Mouse (Mus musculus): ENCODE results near the gene Slc35e4. TPM values are rescaled to one million over a fixed set of nuclear protein-coding genes. Genes with fewer than 3 reads are reported as not detected.
A peak's percentile ranks its signal among the peaks of the same experiment; 100 is the strongest.
"Not testable (repeated sequence)": the region's sequence is repeated elsewhere in the genome, so short reads cannot be mapped to it uniquely, and the experiment has no call there.

Gene Slc35e4
- polyA plus RNA-seq (2015; fragmentation: Nextera tagmentation; extraction: Ambion mirVana), result 0.87 and 0.99 TPM in 2 replicates

DNA sequence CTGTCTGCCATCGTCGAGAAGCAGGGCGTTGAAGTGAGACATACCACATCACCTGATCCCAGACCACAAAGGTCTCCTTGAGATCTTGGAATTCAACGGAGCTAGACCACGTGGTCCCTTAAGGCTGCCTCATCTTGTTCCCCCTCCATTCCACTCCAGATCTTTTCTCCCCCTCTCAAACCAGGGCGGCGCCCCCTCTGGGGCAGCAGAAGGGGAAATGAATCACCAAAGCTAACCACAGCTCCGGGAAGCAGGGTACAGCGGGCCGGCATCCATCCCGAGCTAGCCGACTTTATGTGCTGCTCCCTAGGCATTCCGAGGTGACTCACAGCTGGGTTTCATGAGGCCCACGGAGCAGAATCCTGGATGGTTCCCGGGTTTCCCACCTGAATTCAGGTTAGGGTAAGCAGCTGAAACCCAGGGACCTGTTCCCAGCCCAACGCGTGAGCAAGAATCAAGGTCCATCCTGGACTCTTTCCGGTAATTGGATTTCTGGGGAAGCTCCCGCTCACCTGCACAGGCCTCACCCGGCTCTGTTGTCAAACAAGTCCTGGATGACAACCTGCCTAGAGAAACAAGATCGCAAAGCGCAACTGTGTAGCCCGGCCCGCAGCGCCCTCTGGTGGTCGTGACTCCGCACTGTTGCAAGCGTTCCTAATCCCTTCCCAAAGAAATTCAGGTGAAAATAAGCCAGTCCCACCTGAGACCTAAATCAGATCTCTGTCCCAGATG lies at the start of gene Slc35e4:
Gene Slc35e4, minus strand, starts transcription at position 556 of the 732 bp plus-strand sequence.
- DNase-seq (ENCODE audit: low spot score), result peak; percentile 70

DNA sequence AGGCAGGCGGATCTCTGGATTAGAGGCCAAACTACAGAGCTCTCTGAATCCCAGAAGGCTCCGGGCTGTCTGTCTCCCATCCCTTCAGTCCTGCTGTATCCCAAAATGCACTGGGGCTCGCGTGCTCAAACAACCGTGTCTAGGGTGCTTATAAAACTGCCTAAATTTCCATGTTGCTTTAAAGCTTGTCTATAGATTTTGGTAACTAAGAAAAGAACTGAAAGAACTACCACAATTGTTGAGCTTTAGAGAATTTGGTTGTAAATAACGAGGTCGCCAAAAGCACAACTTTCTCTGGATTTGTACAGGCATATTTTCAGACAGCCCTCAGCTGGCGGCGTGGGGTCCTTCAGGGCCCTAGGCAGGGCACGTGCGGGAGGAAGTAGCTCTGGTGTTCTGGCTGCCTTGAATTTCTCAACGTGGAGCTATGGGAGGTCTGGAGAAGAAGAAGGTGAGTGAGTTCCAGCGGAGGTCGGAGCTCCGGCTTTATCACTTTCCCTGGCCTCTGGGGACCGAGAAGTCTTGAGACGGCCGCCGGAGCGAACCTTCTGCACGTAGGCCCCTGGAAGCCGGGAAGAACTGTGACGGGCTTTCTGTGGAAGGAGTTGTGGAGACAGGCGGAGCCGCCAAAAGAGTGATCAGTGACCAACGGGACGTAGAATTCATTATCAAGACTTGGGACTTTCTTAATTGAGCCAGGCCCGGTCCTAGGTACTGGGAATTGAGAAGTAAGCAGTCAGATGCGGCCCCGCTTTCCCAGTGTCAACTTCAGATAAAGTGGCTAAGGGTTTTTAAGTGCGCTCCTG lies 49.3 kb upstream of the Slc35e4 start, which contains the start of gene Pes1:
Gene Pes1, plus strand, starts transcription at position 366 of the 806 bp plus-strand sequence.
- DNase-seq (ENCODE audit: low spot score), result peak; percentile 90

DNA sequence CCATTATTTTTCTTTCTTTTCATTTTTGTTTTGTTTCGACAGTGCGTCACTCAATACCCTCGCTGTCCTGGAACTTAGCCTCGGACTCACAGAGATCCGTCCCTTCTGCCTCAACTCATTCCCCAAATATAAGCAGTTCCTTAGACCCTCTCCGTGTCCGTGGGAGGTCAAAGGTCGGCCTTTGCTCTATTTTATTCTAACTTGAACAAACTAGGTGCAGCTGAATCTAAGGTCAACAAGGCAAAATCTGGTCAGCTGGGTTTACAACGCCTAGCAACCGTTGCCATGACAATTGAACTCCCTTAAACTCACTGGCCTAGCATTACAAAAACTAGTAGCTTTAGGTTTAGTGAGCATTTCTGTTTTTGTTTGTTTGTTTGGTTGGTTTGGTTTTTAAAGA lies 48.7 kb upstream of the Slc35e4 start:
- no peak for DNase-seq (ENCODE audit: low spot score)

DNA sequence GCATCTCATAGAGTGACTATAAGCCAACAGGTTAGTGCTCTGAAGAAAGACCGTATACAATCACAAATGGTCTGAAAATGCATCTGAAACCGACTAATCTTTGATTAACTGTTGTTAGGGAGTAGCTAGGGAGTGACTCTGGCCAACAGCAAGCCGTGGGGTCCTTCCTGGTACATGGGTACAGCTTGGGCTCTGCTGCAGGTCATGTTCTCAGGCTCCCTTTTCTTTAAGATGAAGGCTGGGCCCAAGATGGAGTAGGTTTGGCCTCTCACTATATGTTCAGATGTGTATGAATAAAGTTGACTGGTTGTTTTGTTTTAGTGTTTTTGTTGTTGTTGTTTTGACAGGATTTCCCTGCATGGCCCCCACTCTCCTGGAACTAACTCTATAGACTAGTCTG lies 47.3 kb upstream of the Slc35e4 start:
- DNase-seq (ENCODE audit: low spot score), result no peak

DNA sequence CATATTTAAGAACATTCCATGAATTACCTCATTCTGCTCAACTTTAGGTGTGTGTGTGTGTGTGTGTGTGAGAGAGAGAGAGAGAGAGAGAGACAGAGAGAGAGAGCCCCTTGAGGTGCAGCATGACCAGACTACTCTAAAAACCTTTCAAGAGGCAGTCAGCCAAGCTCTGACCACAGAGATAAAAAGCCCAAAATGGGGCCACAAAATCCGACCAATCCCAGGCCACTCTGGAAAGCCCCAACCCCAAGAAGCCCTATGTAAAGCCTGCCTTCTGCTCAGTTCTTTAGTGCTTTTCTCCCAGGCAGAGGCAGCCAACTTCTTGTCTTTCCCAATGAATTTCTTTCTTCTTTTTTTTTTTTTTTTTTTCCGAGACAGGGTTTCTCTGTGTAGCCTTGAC lies 46.4 kb upstream of the Slc35e4 start:
- no peak for DNase-seq (ENCODE audit: low spot score)

DNA sequence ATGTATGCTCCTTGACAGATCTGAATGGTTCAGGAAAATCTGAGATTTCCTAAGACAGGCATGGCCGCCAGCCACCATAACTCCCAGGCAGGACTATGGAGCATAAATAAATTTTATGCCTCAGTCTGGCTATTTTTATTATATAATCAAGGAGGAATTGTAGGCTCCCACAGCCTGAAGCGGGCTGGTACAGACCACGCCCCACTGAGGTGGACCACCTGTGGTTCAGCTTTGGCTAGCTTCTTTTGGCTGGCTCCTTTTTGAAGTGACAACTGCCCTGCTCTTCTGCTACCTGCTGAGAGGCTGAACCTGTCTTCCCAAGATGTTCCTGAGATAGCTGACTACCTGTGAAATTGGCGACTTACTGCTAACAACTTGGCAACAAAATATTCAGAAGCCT lies 40.9 kb upstream of the Slc35e4 start:
- not testable (repeated sequence) for DNase-seq (ENCODE audit: low spot score)

DNA sequence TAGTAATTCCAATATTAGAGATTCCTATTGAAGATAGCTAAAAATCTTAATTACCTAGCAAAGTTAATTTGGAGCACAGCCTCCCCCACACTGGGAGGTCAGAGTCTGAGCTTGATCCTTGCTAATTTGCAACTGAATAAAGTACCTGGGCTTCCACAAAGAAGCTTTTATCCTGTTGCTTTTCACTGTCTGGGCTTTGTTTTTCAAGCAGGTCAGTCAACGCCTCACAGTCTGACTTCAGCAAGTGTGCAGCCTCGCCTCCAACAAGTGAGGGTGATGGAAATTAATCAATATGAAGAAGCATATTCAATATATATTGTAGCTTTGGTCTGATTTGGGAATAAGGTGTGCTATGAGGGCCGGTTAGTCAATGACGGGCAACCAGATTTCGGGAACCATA lies 40.4 kb upstream of the Slc35e4 start:
- not testable (repeated sequence) for DNase-seq (ENCODE audit: low spot score)

DNA sequence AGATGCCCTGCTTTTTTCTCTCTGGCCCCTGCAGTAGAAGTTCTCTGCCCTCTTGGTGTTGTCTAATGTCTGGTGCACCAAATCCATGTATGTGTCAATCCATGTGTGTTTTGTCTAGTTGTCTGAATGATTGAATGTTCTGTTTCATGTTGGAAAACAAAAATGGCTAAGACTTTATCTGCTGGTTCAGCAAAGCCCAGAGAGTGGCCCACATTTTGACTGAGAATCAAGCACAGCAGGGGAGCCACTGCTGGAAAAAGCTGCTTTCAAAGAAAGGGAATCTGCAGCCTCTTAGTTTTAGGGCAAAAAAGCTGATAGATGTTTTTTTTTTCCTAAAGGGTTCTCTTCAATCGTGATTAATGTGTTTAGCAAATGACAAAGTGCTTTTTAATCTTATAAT lies 31.9 kb upstream of the Slc35e4 start:
- no peak for DNase-seq (ENCODE audit: low spot score)

DNA sequence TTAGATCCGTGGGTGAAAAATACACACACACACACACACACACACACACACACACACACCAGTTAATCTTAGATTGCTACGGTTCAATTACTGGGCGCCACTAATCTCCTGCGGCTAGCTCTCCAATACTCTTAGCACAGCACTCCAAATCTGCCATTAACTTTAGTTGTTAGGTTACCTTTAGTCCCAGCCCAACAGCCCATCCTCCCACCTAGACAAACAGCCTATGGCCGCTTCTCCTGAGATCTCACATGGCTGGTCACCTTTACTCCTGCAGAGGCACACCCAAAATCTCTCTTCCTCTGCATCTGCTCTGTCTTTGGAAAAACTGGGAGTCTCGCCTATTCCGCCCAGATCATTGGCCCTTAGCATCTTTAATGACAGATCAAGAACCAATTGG lies 26.9 kb upstream of the Slc35e4 start:
- DNase-seq (ENCODE audit: low spot score), result no peak

DNA sequence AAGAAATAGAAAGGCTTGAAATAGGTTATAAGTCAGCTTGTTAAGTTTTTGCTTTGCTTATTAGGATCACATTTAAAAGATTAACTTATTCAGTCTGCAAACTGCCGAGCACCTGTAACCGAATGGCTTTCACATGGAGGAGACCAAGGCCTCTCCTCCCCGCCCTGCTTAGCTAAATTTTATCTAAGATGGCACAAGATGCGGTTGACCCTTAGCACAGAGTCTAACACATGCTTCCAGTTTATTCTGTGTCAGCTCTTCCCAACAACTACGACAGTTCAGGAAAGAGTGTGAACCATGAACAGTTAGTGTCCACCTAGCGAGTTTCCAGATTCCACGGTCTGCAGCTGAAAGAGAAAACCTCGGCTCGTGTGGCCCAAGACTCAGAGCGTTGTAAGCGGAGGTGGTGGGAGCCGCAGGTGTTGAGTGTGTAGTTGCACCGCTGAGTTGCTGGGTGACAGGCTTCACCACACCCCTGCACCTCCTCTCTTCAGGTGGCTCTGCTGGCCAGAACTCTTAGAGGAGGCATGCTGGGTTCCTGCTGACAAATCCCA lies 22.9 kb upstream of the Slc35e4 start:
- DNase-seq (ENCODE audit: low spot score), result no peak

DNA sequence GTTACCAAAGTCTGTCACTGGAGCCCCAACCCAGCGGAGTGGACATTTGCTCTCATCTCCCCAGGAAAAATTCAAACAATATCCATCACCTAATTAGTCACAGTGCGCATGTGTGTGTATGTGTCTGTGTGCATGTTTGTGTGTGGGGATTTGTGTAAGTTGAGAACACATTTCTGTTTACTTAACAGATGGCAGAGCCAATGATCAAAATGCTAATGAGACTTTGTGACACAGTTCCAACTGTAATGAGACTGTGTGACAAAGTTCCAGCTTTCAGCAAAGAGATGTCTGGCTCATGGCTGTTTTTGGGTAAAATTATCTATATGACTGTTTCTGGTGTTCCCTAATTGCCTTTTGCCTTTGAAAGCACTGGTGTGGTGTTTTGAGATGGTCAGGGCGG lies 21.9 kb upstream of the Slc35e4 start:
- no peak for DNase-seq (ENCODE audit: low spot score)

DNA sequence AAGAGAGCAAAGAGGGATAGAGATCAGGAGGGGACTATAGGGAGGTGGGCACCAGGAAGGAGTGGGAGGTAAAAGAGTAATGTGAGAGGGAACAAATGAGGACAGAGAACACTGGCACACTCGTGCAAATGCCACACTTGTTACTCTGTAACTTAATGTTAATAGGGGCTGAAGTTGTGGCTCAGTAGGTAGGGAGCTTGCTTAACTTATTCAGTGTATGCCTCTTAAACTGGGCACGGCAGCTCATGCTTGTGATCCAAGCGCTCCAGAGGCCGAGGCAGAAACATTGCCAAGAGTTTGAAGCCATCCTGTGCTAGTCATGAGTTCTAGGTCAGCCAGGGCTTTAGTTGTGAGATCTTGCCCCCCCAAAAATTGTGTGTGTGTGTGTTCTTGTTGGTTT lies 20.7 kb upstream of the Slc35e4 start:
- DNase-seq (ENCODE audit: low spot score), result no peak

DNA sequence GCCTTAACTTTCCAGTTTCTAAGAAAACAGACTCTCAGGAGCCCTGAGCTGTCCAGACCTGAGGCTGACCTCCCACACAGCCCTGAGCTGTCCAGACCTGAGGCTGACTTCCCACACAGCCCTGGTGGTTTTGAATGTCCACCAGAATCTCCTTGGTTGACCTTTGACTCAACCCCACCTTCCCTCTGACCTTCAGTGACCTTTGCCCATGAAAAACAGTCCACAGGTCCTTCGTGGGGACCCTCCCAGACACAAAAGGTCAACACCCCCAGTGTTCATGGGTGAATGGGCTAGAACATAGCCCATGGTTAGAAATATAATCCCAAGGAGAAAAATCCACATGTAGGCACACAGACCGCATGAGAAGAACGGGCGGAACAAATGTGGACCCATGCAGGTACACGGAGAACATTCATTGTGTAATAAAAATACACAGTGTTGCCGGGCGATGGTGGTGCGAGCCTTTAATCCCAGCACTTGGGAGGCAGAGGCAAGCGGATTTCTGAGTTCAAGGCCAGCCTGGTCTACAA lies 19.4 kb upstream of the Slc35e4 start:
- no peak for DNase-seq (ENCODE audit: low spot score)

DNA sequence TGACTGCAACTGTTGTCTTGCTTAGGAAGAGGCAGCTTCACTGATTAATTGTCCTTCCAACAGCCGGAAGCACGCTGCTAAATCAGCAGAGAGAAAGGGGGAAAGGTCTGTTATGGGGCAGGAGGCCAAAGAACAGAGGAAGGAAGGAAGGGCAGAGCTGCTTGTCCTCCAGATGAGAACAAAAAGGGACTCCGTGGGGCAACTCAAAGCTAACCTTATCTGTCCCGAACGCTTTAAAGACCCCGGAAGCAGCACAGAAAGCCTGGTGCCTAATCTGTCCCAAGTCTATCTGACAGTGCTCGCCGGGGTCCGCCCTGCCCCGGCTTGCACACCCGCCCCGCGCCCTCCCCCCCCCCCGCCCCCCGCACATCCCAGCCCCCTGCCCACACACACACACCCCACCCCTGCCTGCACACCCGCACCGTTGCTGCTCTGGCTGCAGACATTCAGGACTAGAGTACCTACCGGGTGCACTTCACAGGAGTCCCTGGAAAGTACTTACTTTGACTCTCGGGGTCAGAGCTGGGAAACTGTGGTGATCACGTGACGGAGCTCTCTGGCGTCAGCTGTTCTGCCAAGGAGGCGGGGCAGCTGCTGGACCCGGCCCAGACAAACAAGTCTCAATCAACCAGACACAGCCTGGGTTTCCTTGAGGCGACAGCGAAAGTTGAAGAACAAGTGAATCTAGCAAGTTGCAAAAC lies 17.2 kb upstream of the Slc35e4 start, which contains the start of gene Tcn2:
Gene Tcn2, minus strand, starts transcription at position 649 of the 701 bp plus-strand sequence.
- peak; percentile 73 for DNase-seq (ENCODE audit: low spot score)

DNA sequence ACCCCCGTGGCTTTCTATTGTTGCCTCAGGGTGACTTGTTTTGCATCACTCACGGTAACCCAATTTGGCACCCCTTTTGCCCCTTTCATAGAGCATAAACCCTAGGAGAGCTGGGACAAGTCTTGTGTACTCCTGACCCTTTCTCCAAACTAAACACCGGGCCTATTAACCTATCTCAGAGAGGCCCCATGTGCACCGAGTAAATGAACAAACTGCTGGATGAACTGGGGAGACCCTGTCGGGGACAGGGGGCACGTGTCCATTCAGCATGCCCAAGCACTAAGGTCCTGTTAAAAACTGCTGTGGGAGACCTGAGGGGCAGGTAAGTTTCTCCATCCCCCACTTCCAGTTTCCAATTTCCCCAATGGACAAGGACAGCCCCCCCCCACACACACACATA lies 16.5 kb upstream of the Slc35e4 start:
- DNase-seq (ENCODE audit: low spot score), result no peak

DNA sequence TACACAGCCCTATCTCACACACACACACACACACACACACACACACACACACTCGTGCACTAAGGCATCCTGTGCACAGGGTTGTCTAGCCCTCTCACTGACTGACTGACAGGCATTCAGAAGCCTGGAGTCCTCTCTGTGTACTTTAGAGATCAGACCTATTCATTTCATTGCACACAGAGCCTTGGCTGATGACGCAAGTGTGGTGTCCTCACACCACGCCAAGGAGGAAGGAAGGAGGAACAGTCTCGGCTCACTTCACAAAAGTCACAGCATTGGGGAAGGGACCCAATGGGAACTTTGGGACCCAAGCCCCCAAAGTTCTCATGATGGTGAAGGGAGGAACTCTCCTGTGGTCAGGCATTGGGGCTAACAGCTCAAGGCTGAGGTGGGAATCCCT lies 15.6 kb upstream of the Slc35e4 start:
- DNase-seq (ENCODE audit: low spot score), result no peak

DNA sequence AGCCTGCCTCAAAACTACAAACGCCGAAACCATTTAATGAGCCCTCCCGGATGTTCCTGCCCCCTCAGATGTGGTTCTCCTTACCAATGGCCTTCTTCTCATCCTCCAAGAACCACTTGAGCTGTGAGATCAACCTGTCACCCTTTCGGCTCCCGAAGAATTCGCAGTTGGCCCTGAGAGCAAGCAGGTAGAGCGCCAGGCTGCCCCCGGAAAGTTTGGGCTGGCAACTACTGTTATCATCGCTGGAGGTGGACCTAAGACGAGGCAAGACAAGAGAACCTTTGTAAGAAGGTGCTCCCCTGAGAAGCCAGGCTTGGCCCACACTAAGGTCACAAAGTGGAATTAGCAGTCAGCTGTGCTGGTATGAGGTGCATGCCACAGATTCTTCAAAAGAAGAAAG lies 11.5 kb upstream of the Slc35e4 start:
- no peak for DNase-seq (ENCODE audit: low spot score)

DNA sequence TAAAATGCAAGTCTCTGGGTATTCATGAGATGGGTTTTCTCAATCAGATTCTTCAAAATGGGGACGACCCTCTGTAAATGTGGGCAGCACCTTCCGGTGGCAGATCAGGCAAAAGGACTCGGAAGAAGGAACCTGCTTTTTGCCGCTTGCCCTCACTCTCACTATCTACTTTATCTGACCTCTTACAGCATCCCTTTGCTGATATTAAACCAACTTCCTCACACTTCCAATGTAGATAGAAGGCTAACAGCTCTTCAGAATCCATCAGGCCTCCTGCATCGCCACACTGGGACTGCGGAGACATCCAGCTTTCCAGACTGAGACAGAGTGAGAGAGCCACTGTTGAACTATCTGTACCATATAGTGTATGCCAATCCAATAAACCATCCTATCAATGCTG lies 8.3 kb upstream of the Slc35e4 start:
- DNase-seq (ENCODE audit: low spot score), result no peak

DNA sequence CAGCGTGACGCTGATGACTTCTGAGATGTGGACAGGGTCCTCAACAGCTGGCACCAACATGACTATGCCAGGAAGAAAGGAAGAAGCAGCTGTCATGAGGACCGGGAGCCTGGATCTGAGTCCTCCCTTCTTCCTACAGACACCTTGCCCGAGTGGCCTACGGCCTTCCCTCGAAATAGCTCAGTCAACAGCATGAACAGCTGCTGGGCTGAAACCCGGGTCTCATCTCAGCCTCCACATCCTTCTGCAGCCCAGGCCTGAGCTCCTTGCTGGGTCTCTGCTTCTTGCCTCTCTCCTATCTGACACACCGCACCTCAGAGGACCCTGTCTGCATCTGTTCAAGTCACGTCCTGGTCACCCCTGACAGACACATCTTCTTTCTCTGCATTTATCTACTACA lies 7.7 kb upstream of the Slc35e4 start:
- no peak for DNase-seq (ENCODE audit: low spot score)

DNA sequence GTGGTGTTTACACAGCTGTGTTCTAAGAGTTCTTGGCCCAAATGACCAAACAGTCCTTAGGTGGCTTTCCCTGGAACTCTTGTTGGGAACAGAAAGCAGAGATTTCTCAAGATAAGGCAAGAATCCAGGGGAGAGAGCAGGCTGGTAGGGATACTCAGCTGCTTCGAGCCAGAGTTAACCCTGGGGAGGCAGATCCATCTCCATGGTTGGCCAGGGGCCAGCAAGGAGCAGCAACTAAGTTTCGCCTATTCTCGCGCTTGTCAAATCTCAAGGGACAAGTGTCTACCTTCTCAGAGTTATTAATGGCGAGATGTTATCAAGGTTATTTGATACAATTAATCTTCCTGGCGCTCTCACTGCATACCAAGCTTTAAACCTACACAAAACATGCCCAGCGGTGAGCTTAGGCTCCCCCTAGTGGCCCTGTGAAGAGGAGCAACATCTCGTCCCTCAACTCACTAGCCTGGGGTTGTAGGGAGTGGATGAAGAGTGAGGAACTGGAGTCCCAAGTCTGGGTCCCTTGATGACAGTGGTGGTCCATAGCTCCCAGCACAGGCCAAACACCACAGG lies 6.9 kb upstream of the Slc35e4 start:
- DNase-seq (ENCODE audit: low spot score), result peak; percentile 63

DNA sequence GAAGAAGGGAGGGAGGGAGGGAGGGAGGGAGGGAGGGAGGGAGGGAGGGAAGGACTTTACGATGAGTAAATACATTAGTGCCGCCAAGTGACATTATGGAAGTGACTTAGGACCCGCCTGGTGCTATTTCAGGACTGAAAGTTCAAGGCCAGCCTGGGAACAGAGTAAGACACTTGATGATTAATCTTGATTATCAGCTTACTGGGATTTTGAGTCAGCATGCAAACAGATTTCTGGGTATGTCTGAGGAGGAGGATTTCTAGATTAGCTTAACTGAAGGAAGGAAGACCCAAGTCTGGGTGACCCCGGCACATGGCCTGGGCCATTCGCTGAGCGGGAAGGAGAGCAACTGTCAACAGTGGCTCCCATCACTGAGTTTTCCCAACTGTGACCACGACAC lies 6.0 kb upstream of the Slc35e4 start:
- no peak for DNase-seq (ENCODE audit: low spot score)
